Mouse (Mus musculus) heart, postnatal 0 days (tissue): ENCODE results near the gene Mgp.

Experiments used
- CTCF ChIP-seq: IDR thresholded peaks from 2 replicates; pipeline ENCODE4 v1.5.1; 2016; ENCODE audit warnings: antibody characterized with exemption, control low read depth, low read depth
- EP300 ChIP-seq: IDR thresholded peaks from 2 replicates; pipeline ENCODE4 v1.6.1; 2016; ENCODE audit warnings: antibody characterized with exemption, low read depth

- TF ChIP-seq CTCF: no peak
- TF ChIP-seq EP300: no peak
Observed at GRCm38 (mm10) chr6:136922080-136922479, 46.5 kb upstream of the Mgp start, which contains the start of gene Erp27.
